Mouse (Mus musculus) heart, embryonic 13.5 days (tissue): ENCODE measurements around the gene Phip. TPM values are rescaled to one million over a fixed set of nuclear protein-coding genes. Genes with fewer than 3 reads are reported as not detected.

ENCODE experiments used
- ATAC-seq: fragments of 200-750 bp; cut with Nextera tagmentation; 2 replicates; pipeline ENCODE4 v1.8.0; 2017; ENCODE audit warnings: moderate TSS enrichment; ENCODE audit not compliant: insufficient number of reproducible peaks, low FRiP score, low TSS enrichment; ENCODE audit errors: extremely low read depth
- H3K27ac ChIP-seq: fragments of 300-500 bp; sonication (generic); replicated peaks from 2 replicates; pipeline ENCODE4 v1.5.1; 2015; ENCODE audit warnings: moderate library complexity, mild to moderate bottlenecking, inconsistent platforms
- H3K27me3 ChIP-seq: fragments of 300-500 bp; sonication (generic); replicated peaks from 2 replicates; pipeline ENCODE4 v1.6.1; 2015; ENCODE audit warnings: mild to moderate bottlenecking, inconsistent platforms
- H3K36me3 ChIP-seq: fragments of 300-500 bp; sonication (generic); 2 replicates; pipeline ENCODE4 v1.6.1; 2015; ENCODE audit warnings: mild to moderate bottlenecking, inconsistent platforms
- H3K4me1 ChIP-seq: fragments of 300-500 bp; sonication (generic); 2 replicates; pipeline ENCODE4 v1.6.1; 2015; ENCODE audit warnings: inconsistent platforms
- H3K4me2 ChIP-seq: fragments of 300-500 bp; sonication (generic); 2 replicates; pipeline ENCODE4 v1.6.1; 2015; ENCODE audit warnings: inconsistent platforms, mild to moderate bottlenecking, moderate library complexity
- H3K4me3 ChIP-seq: fragments of 300-500 bp; sonication (generic); 2 replicates; pipeline ENCODE4 v1.5.1; 2015; ENCODE audit warnings: moderate library complexity, mild to moderate bottlenecking, inconsistent platforms
- H3K9ac ChIP-seq: fragments of 300-500 bp; sonication (generic); 2 replicates; pipeline ENCODE4 v1.6.1; 2015; ENCODE audit warnings: inconsistent platforms, mild to moderate bottlenecking, moderate library complexity
- H3K9me3 ChIP-seq: fragments of 300-500 bp; sonication (generic); 2 replicates; pipeline ENCODE4 v1.6.1; 2016; ENCODE audit warnings: inconsistent platforms
- WGBS: fragments of 180-500 bp; shearing (Covaris S2); methylation state at CpG from one replicate; pipeline ENCODE4 v1.1.7; 2015; ENCODE audit warnings: mixed read lengths; 5-methylcytosine and 5-hydroxymethylcytosine counted together
- polyA plus RNA-seq: library from polyadenylated mRNA; unstranded; fragments of >200 nt; fragmentation: Nextera tagmentation; extraction: Ambion mirVana; gene quantifications from 2 replicates; pipeline ENCODE4 v1.2.1, GENCODE M21; 2015

Gene Phip
- polyA plus RNA-seq, 1 experiment from 2014 or later: 43.3 TPM

DNA sequence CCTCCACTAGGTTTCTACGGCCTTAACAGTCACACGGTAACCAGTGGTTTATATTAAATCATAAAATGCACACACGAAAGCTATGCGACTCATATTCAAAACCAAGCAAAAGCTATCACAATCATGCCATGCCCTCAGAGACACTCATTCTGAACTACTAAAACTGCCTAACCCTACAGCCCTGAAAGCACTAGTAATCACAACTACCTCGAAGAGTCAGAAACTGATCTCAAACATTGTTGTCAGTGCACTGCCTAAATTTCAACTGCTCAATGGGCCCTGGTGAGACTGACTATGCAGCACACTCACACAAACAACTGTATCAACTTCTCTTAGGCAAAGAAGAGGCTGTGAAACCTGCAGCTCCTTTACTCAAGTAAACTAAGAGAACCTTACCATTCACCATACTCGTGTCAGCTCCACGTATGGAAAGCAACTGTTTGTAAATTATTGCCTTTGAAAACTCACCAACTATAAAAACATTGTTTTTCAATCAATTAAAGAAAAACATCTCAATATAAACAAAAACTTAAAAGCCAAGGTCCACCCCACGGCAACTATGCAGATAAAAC is 1.9 kb downstream of the Phip start:
- ATAC-seq: no peak

DNA sequence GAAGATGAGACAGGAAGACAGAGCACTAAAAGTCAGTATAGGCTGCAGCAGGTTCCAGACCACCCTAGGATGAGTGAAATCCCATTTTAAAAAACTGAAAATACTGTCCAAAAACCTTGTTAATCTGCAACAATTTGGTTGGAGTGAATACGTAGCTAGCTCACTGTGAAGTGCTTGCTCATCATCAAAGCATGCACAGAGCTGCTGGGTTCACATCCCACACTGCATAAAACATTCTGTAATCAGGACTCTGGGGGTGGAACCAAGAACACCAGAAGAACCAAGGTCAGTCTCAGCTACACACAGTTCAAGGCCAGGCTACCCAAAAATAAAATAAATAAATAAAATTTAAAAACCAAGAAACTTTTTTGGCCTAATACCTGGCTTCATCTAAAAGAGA is 3.9 kb downstream of the Phip start:
- no peak overlapping the region for H3K9ac ChIP-seq
- H3K9me3 ChIP-seq: no peaks in the 10 kb centered on the region
- peaks cover 18% of the 10 kb centered on the region for H3K4me1 ChIP-seq
- H3K27me3 ChIP-seq: no peaks in the 10 kb centered on the region
- no peak for ATAC-seq
- H3K4me3 ChIP-seq: no peak overlapping the region
- no peak overlapping the region for H3K27ac ChIP-seq
- H3K36me3 ChIP-seq: 0 out of 2 replicates have a peak, but pooled peaks cover 4% of the 10 kb centered on the region
- WGBS: 39% methylated on average over 1 of the region's 1 CpGs
- H3K4me2 ChIP-seq: no peak overlapping the region

More for the DNA sequence above, 1.9 kb downstream of the Phip start:
- no peaks in the 10 kb centered on the region for H3K9me3 ChIP-seq
- H3K4me2 ChIP-seq: peak overlapping the region; percentile 84
- peak overlapping the region; percentile 95 for H3K4me3 ChIP-seq
- H3K4me1 ChIP-seq: peaks cover 22% of the 10 kb centered on the region
- WGBS: 36% methylated on average over 8 of the region's 8 CpGs
- H3K9ac ChIP-seq: peak overlapping the region; percentile 98
- H3K27me3 ChIP-seq: no peaks in the 10 kb centered on the region
- 0 out of 2 replicates have a peak, but pooled peaks cover 4% of the 10 kb centered on the region for H3K36me3 ChIP-seq
- peak overlapping the region; percentile 100 for H3K27ac ChIP-seq

DNA sequence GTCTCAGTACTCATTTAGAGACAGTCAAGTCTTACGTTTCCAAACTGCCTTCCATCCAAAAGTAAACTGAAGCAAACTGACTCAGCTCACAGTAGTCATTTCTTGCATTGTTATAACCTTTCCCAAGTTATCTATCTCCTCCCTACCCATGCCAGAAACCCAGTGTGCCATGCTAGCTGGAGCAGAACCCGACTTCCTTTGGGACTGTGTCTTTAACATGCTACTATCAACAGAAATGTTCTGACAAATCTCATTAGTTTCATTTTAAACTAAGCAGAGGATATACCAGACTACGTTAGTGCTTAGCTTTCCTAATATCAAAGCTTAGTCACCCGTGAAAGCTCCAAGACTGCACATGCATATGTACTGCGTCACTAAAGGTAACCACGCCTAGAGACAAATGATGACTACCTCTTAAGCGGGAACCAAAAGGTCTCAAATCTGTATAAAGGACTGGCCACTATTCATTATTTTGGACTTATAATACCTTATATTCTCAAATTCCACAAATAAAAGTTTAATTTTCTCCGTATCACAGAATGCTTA is 8.2 kb downstream of the Phip start:
- WGBS: 87% methylated on average over 8 of the region's 8 CpGs
- no peak overlapping the region for H3K4me2 ChIP-seq
- peaks cover 15% of the 10 kb centered on the region; the same call in 1 of the 2 replicates for H3K36me3 ChIP-seq
- H3K4me3 ChIP-seq: no peak overlapping the region
- no peak for ATAC-seq
- H3K27ac ChIP-seq: no peak overlapping the region
- H3K4me1 ChIP-seq: peaks cover 13% of the 10 kb centered on the region
- no peaks in the 10 kb centered on the region for H3K9me3 ChIP-seq
- no peaks in the 10 kb centered on the region for H3K27me3 ChIP-seq
- H3K9ac ChIP-seq: no peak overlapping the region

DNA sequence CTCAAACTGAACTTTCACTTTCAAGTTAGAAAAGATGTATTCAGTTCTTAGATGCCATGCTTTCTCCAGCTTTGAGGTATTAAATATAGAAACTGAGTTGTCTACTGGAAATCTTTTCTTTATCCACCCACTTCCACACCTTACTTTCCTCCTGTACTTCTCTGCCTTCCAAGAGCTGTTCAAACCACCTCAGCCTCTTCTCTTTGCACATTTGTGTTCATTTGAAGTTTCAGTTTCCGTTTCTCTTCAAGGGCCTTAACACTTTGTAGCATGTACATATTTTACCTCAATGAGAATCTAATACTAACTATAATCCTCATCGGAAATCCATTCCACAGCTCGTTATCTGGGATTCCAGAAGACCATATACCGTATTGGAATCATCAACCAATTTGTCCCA is 11.3 kb downstream of the Phip start:
- H3K27ac ChIP-seq: no peak overlapping the region
- H3K36me3 ChIP-seq: peaks cover 19% of the 10 kb centered on the region
- no peak overlapping the region for H3K9ac ChIP-seq
- H3K4me2 ChIP-seq: no peak overlapping the region
- 87% methylated on average over 4 of the region's 4 CpGs for WGBS
- H3K9me3 ChIP-seq: no peaks in the 10 kb centered on the region
- ATAC-seq: no peak
- no peak overlapping the region for H3K4me3 ChIP-seq
- H3K4me1 ChIP-seq: 0 out of 2 replicates have a peak, but pooled peaks cover 4% of the 10 kb centered on the region
- no peaks in the 10 kb centered on the region for H3K27me3 ChIP-seq

DNA sequence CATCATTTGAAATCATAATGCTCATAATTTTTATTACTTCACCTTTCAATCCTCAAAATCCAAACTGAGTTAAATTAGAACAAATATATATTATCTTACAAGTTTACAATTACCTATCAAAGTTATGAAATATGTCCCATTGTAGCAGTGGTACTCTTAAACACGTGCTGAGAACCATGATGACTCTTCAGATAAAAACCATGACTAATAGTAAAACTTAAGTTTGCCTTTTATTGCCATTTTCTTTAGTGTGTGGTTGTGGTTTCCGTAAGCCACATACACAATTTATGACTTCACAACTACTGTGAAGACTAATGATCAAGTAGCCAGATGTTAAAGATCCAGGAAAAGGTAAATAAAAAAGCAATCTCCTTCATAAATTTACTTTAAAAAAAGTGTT is 14.0 kb downstream of the Phip start:
- WGBS: 84% methylated on average over 2 of the region's 2 CpGs
- Histone ChIP-seq H3K4me2 (no peak overlapping the region), H3K9ac (no peak overlapping the region), H3K27me3 (no peaks in the 10 kb centered on the region), H3K36me3 (peaks cover 34% of the 10 kb centered on the region), H3K27ac (no peak overlapping the region), H3K9me3 (no peaks in the 10 kb centered on the region), H3K4me1 (0 out of 2 replicates have a peak, but pooled peaks cover 4% of the 10 kb centered on the region), H3K4me3 (no peak overlapping the region)
- ATAC-seq: no peak

DNA sequence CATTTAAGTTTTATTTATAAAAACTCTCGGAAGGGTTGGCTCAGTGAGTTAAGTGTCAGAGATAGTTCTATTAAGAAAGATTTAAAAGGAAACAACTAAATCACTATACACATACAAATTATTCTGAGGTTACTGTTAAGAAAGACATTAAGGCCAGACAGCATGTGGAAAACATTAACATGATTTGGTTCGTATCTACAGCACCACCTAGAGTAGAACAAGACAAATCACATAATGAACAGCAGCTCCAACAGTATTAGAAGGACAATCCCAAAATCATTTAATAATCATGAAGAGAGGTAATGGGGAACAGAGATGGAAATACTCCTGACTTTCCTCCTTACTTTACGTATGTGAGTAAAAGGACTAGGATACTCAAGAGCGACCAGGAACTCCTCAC is 20.0 kb downstream of the Phip start:
- 79% methylated on average over 4 of the region's 4 CpGs for WGBS
- H3K27ac ChIP-seq: no peak overlapping the region
- H3K27me3 ChIP-seq: no peaks in the 10 kb centered on the region
- H3K9me3 ChIP-seq: no peaks in the 10 kb centered on the region
- H3K4me1 ChIP-seq: no peaks in the 10 kb centered on the region
- no peak overlapping the region for H3K4me3 ChIP-seq
- no peak for ATAC-seq
- no peak overlapping the region for H3K4me2 ChIP-seq
- H3K36me3 ChIP-seq: peaks cover 45% of the 10 kb centered on the region
- no peak overlapping the region for H3K9ac ChIP-seq

DNA sequence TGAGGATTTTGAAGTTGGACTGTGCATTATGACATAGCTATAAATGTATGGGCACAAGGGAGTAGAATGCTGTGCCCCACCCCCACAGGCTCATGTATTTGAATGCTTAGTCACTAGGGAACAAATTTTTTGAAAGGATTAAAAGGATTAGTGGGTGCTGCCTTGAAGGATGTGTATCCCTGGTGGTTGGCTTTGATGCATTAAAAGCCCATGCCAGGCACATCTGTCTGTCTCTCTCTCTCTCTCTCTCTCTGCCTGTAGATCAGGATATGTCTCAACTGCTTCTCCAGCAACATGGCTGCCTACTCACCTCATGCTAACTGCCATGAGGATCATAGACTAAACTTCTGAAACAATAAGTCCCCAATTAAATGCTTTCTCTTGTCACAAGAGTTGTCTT is 23.0 kb downstream of the Phip start:
- Histone ChIP-seq H3K36me3 (peaks cover 39% of the 10 kb centered on the region), H3K9ac (no peak overlapping the region), H3K4me3 (no peak overlapping the region), H3K27me3 (no peaks in the 10 kb centered on the region), H3K27ac (no peak overlapping the region), H3K4me2 (no peak overlapping the region), H3K9me3 (no peaks in the 10 kb centered on the region), H3K4me1 (no peaks in the 10 kb centered on the region)
- ATAC-seq: no peak

DNA sequence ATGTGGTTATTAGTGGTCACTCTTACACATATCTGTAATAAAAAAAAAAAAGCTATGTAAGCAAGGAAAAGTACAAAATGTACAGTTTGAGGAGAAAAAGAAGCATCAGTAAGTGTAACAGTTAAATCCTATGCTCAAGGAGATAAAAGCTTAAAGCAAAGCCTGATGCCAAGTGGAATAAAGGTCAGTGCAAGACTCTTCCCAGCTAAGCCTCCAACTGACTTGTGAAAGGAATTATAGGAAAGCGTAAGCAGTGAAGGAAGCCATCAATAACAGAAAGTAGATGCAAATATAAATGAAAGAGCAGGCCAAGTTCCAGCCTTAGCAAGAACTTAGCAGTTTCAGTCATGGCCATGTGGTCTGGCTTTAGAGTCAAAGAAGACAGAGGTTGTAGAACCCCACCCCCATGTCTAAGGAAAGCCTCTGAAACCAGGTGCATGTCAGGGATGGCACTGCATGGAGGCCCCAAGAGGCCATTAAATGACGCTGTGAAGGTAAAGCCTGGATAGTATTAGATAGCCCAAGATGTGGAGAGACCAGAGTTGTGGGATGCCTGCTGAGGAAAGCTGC is 23.8 kb downstream of the Phip start:
- ATAC-seq: no peak
- Histone ChIP-seq H3K36me3 (peaks cover 33% of the 10 kb centered on the region), H3K9me3 (no peaks in the 10 kb centered on the region), H3K27ac (no peak overlapping the region), H3K9ac (no peak overlapping the region), H3K4me2 (no peak overlapping the region), H3K27me3 (no peaks in the 10 kb centered on the region), H3K4me1 (no peaks in the 10 kb centered on the region), H3K4me3 (no peak overlapping the region)
- WGBS: 96% methylated on average over 2 of the region's 2 CpGs

DNA sequence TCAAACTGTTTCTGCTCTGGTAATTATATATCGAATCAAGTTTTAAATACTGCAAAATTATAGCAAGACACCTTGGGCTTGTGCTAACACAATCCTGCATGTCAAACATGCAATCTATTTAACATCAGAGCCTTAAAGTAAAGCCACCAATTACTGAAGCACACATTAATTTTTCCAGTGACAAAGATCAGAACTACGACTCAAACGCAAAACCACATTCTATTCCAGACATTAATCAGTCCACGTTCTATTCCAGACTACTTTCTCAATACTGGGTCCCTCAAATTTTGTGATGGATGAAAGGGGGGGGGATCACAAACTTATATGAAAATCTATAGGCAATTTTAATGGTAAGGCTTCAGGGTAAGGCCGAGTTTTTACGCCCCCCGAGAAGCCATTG is 68.1 kb downstream of the Phip start:
- no peaks in the 10 kb centered on the region for H3K4me1 ChIP-seq
- H3K9me3 ChIP-seq: no peaks in the 10 kb centered on the region
- no peak overlapping the region for H3K4me2 ChIP-seq
- H3K27me3 ChIP-seq: no peaks in the 10 kb centered on the region
- H3K4me3 ChIP-seq: no peak overlapping the region
- 95% methylated on average over 7 of the region's 7 CpGs for WGBS
- H3K9ac ChIP-seq: no peak overlapping the region
- H3K27ac ChIP-seq: no peak overlapping the region
- H3K36me3 ChIP-seq: peaks cover 68% of the 10 kb centered on the region
- ATAC-seq: no peak

DNA sequence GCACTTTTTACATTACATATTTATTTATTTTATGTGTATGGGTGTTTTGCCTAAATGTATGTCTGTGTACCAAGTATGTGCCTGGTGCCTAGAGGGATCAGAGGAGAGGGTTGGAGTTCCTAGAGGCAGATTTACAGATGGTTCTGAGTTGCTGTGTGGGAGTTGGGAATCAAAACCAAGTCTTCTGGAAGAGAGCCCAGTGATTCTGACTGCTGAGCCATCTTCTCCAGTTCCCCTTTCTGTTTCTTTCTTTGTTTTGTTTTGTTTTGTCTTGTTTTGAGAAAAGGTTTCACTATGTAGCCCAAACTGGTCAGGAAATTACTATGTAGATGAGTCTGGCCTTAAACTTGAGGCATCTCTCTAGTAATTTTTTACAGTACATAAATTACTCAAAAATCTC is 86.7 kb downstream of the Phip start:
- no peak overlapping the region for H3K27ac ChIP-seq
- no peak overlapping the region for H3K4me2 ChIP-seq
- no peak for ATAC-seq
- no peak overlapping the region for H3K9ac ChIP-seq
- H3K27me3 ChIP-seq: no peaks in the 10 kb centered on the region
- no peaks in the 10 kb centered on the region for H3K9me3 ChIP-seq
- H3K36me3 ChIP-seq: peaks cover 67% of the 10 kb centered on the region
- no peak overlapping the region for H3K4me3 ChIP-seq
- H3K4me1 ChIP-seq: no peaks in the 10 kb centered on the region

DNA sequence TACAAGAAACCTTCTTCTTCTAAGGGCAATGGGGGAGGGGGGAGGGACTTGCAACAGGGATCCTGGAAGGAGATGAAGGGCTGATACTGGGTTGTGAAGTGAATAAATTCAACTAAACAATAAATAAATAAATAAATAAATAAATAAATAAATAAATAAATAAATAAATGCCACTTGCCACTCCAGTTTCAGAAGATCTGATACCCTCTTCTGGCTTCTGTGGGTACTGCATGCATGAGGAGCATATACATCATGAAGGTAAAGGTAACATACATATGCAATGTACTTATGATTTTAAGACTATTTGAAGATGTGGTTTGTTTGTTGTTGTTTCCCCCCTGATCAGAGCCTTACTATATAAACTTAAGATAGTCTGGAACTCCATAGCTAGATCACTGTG is 91.1 kb downstream of the Phip start:
- no peaks in the 10 kb centered on the region for H3K9me3 ChIP-seq
- H3K4me1 ChIP-seq: no peaks in the 10 kb centered on the region
- H3K36me3 ChIP-seq: peaks cover 71% of the 10 kb centered on the region
- H3K27me3 ChIP-seq: no peaks in the 10 kb centered on the region
- H3K4me2 ChIP-seq: no peak overlapping the region
- H3K4me3 ChIP-seq: no peak overlapping the region
- no peak for ATAC-seq
- no peak overlapping the region for H3K9ac ChIP-seq
- no peak overlapping the region for H3K27ac ChIP-seq

DNA sequence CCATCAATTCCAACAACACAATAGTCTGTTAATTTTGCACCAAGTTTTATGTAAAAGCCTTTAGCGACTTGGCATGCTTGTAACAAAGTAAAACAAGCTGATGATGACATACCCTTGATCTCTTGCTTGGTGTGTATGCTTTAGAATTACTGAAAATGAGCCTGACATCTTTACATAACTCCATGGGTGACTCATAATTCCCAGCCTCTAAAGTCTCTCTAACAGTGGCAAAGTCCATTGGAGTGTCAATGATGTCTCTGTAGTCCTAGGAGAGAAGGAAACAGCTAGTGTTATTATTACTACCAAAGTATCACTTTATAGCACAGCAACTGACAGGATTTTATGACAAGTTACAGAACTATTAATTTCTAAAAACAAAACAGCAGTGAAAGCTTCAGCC is 98.2 kb downstream of the Phip start:
- Histone ChIP-seq H3K36me3 (peaks cover 72% of the 10 kb centered on the region), H3K4me1 (no peaks in the 10 kb centered on the region), H3K27me3 (no peaks in the 10 kb centered on the region), H3K27ac (no peak overlapping the region), H3K9me3 (no peaks in the 10 kb centered on the region), H3K4me2 (no peak overlapping the region), H3K9ac (no peak overlapping the region), H3K4me3 (no peak overlapping the region)
- WGBS: 91% methylated on average over 1 of the region's 1 CpGs
- ATAC-seq: no peak
